ENCODE assay signal across 22 mouse cellular contexts in the genomic region with DNA sequence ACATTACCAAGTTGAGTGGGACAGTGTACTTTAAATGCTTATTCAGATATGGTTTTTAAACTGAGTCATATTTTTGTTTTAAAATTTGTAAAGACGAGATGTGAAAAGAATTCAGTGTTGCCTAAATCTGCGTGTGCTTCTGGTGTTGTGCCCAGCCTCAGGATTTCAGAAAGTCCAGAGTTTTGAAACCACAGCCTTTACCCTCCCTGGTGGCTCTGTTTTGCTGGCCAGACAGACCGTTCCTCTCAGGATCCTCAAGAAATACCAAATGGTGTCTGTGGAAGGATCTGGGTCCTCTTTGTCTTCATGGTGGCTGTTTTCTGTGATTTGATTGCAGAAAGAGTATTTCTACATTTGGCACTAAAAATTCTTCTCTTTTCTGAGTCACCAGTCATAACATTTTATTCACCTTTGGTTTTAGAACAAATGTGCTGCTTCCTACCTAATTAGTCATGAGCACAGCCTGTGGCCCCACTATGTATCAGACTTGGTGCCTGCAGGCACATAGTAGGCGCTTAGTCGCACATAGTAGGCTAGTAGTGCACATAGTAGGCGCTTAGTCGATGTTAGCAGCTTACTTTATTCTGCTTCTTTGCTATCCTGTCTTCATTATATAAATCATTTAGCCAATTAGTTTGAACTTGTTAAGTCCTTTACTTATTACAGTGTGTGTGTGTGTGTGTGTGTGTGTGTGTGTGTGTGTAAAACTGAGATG.
DNase-seq lines count a peak whose midpoint lies in the region; ATAC-seq and TF ChIP-seq lines count a peak whose summit lies in the region.
"Had no signal": no experiment of that assay in that cellular context is flagged by ENCODE, and none has a peak within 500 bp of the region (broad histone marks: within the 10 kb centered on the region; RNA-seq: fewer than 3 reads in every experiment).

No protein-coding gene starts in this region.

- no peaks in the 10 kb centered on the region for H3K79me2 ChIP-seq in MEL (ENCODE audit: control insufficient read depth, insufficient read depth, low read length, poor library complexity)

- H3K9me3 ChIP-seq in MEL (replicated peaks; ENCODE audit: insufficient read depth, low read length): no peaks in the 10 kb centered on the region
- no peaks in the 10 kb centered on the region for H3K9me3 ChIP-seq in forebrain, embryonic 10.5 days
- H3K9me3 ChIP-seq in hindbrain, embryonic 14.5 days (ENCODE audit: control insufficient read depth, low read length): no peaks in the 10 kb centered on the region
- H3K9me3 ChIP-seq: embryonic facial prominence, embryonic 12.5 days; G1E; hindbrain, embryonic 12.5 days; kidney, embryonic 15.5 days; midbrain, embryonic 13.5 days; neural tube, embryonic 15.5 days had no signal

- no peaks in the 10 kb centered on the region for H3K27me3 ChIP-seq in MEL (ENCODE audit: control insufficient read depth in 1 of 2, insufficient read depth in 2 of 2, low read length in 2 of 2)
- no peaks in the 10 kb centered on the region for H3K27me3 ChIP-seq in forebrain, embryonic 10.5 days (ENCODE audit: poor library complexity, severe bottlenecking)
- no peaks in the 10 kb centered on the region for H3K27me3 ChIP-seq in hindbrain, embryonic 14.5 days (ENCODE audit: control insufficient read depth, insufficient read depth, low read length)
- H3K27me3 ChIP-seq: embryonic facial prominence, embryonic 12.5 days; hindbrain, embryonic 12.5 days; kidney, embryonic 15.5 days; midbrain, embryonic 13.5 days; neural tube, embryonic 15.5 days had no signal

- intact Hi-C loops in heart, postnatal 14 days (cut with DNase I): no loop called here

- TF ChIP-seq CTCF in MEL (IDR thresholded peaks at IDR 0.05 in 2 of 3, conservative IDR thresholded peaks at IDR 0.05 in 1 of 3; ENCODE audit: control insufficient read depth in 1 of 3, insufficient read depth in 1 of 3, low read depth in 2 of 3, low read length in 3 of 3, poor library complexity in 1 of 3, severe bottlenecking in 1 of 3): no peak
- TF ChIP-seq CTCF in embryonic fibroblast, embryonic 13.5 days (IDR thresholded peaks at IDR 0.05; ENCODE audit: borderline replicate concordance, insufficient read depth, low read length): no peak

- H3K4me3 ChIP-seq in MEL (ENCODE audit: control insufficient read depth in 1 of 2, insufficient read depth in 1 of 2, low read depth in 2 of 2, low read length in 2 of 2): no peak overlapping the region
- no peak overlapping the region for H3K4me3 ChIP-seq in embryonic fibroblast, embryonic 13.5 days (ENCODE audit: insufficient read depth, low read length)
- no peak overlapping the region for H3K4me3 ChIP-seq in forebrain, embryonic 10.5 days
- H3K4me3 ChIP-seq in hindbrain, embryonic 14.5 days (replicated peaks; ENCODE audit: low read length): no peak overlapping the region
- H3K4me3 ChIP-seq: embryonic facial prominence, embryonic 12.5 days; hindbrain, embryonic 12.5 days; kidney, embryonic 15.5 days; midbrain, embryonic 13.5 days; neural tube, embryonic 15.5 days had no signal

- TF ChIP-seq EP300 in MEL (IDR thresholded peaks at IDR 0.05; ENCODE audit: low read depth in 1 of 2, low read length in 2 of 2): no peak

- TF ChIP-seq RAD21 in MEL (IDR thresholded peaks at IDR 0.05; ENCODE audit: low read depth, low read length): no peak

- H3K4me1 ChIP-seq in MEL (ENCODE audit: control insufficient read depth in 1 of 2, insufficient read depth in 2 of 2, low read length in 2 of 2): no peaks in the 10 kb centered on the region
- peaks cover 28% of the 10 kb centered on the region for H3K4me1 ChIP-seq in embryonic fibroblast, embryonic 13.5 days (ENCODE audit: control insufficient read depth, insufficient read depth, low read length)
- peaks cover 20% of the 10 kb centered on the region for H3K4me1 ChIP-seq in forebrain, embryonic 10.5 days
- H3K4me1 ChIP-seq in hindbrain, embryonic 14.5 days (replicated peaks; ENCODE audit: control insufficient read depth, insufficient read depth, low read length): 0 out of 2 replicates have a peak, but pooled peaks cover 13% of the 10 kb centered on the region

- H3K27ac ChIP-seq in MEL (ENCODE audit: control insufficient read depth, low read depth, low read length): no peak overlapping the region
- peak overlapping the region; percentile 82 for H3K27ac ChIP-seq in embryonic fibroblast, embryonic 13.5 days (ENCODE audit: insufficient read depth, low read length)
- no peak overlapping the region for H3K27ac ChIP-seq in forebrain, embryonic 10.5 days
- H3K27ac ChIP-seq in hindbrain, embryonic 14.5 days: no peak overlapping the region
- H3K27ac ChIP-seq: embryonic facial prominence, embryonic 12.5 days; hindbrain, embryonic 12.5 days; kidney, embryonic 15.5 days; midbrain, embryonic 13.5 days; neural tube, embryonic 15.5 days had no signal

- H3K4me2 ChIP-seq in hindbrain, embryonic 14.5 days (replicated peaks): no peak overlapping the region
- H3K4me2 ChIP-seq: embryonic facial prominence, embryonic 12.5 days; hindbrain, embryonic 12.5 days; kidney, embryonic 15.5 days; midbrain, embryonic 13.5 days; neural tube, embryonic 15.5 days had no signal

- H3K9ac ChIP-seq in MEL (ENCODE audit: control insufficient read depth, low read depth, low read length, poor library complexity, severe bottlenecking): no peak overlapping the region
- no peak overlapping the region for H3K9ac ChIP-seq in hindbrain, embryonic 14.5 days
- H3K9ac ChIP-seq: embryonic facial prominence, embryonic 12.5 days; hindbrain, embryonic 12.5 days; kidney, embryonic 15.5 days; liver, postnatal 0 days; midbrain, embryonic 13.5 days; neural tube, embryonic 15.5 days had no signal

- peak; percentile 90 for DNase-seq in heart, adult 11 months
- DNase-seq in heart, postnatal 14 days: no peak
- DNase-seq in 3T3-L1 (ENCODE audit: low read depth, low spot score) (peak; percentile 84), MEL (ENCODE audit: low read depth, low spot score) (no peak)
- no peak for DNase-seq in forebrain, embryonic 10.5 days (ENCODE audit: extremely low spot score, low spot score)
- no peak for DNase-seq in hindbrain, embryonic 14.5 days (ENCODE audit: low spot score)
- DNase-seq in embryo, embryonic 11 days: no peak
- DNase-seq: cerebellum, adult 11 months; cerebellum, postnatal 25 days; gastrocnemius, postnatal 10 days; liver, postnatal 0 days; lung, postnatal 10 days; spleen, adult 18-20 months; thymus, postnatal 36 days had no signal

- WGBS in forebrain, embryonic 10.5 days: 91% methylated on average over 7 of the region's 7 CpGs
- 90% methylated on average over 7 of the region's 7 CpGs for WGBS in hindbrain, embryonic 14.5 days

- no peak for TF ChIP-seq POLR2A in MEL (IDR thresholded peaks at IDR 0.05; ENCODE audit: control insufficient read depth in 1 of 2, insufficient read depth in 1 of 2, low read depth in 1 of 2, low read length in 2 of 2, poor library complexity in 1 of 2)
- no peak for TF ChIP-seq POLR2A in embryonic fibroblast, embryonic 13.5 days (IDR thresholded peaks at IDR 0.05; ENCODE audit: low read depth, low read length)

- ATAC-seq in hindbrain, embryonic 14.5 days (ENCODE audit: low FRiP score): no peak
- ATAC-seq: CD4-positive, CD25-positive, alpha-beta regulatory T cell, adult 4 months; liver, postnatal 0 days; midbrain, embryonic 13.5 days had no signal

- no peaks in the 10 kb centered on the region for H3K36me3 ChIP-seq in MEL (ENCODE audit: control insufficient read depth in 1 of 2, insufficient read depth in 2 of 2, low read length in 2 of 2)
- no peaks in the 10 kb centered on the region for H3K36me3 ChIP-seq in forebrain, embryonic 10.5 days (replicated peaks)
- no peaks in the 10 kb centered on the region for H3K36me3 ChIP-seq in hindbrain, embryonic 14.5 days (replicated peaks; ENCODE audit: control insufficient read depth, insufficient read depth)
- H3K36me3 ChIP-seq: embryonic facial prominence, embryonic 12.5 days; G1E; hindbrain, embryonic 12.5 days; kidney, embryonic 15.5 days; midbrain, embryonic 13.5 days; neural tube, embryonic 15.5 days had no signal

TF ChIP-seq in MEL, 35 proteins besides CTCF, POLR2A, EP300 and RAD21:
- TF ChIP-seq CHD1 (IDR thresholded peaks at IDR 0.05; ENCODE audit: low read depth, low read length): no peak
- TF ChIP-seq BHLHE40 (IDR thresholded peaks at IDR 0.05; ENCODE audit: borderline replicate concordance, low read depth, low read length): no peak
- no peak for TF ChIP-seq SIN3A (IDR thresholded peaks at IDR 0.05; ENCODE audit: low read length)
- no peak for TF ChIP-seq HCFC1 (IDR thresholded peaks at IDR 0.05; ENCODE audit: low read depth, low read length)
- peak; percentile 88 for TF ChIP-seq ZKSCAN1 (IDR thresholded peaks at IDR 0.05; ENCODE audit: low read depth, low read length)
- no peak for TF ChIP-seq MAZ (IDR thresholded peaks at IDR 0.05; ENCODE audit: low read depth, low read length)

Comparison
In these comparisons a context has a peak if more than half of its experiments do, and no peak if none do; other contexts are left out.
1. DNase-seq: peak in heart, adult 11 months (single experiment) and 3T3-L1 (single experiment); none in heart, postnatal 14 days (0 of 2), MEL (single experiment), forebrain, embryonic 10.5 days (single experiment), hindbrain, embryonic 14.5 days (single experiment) and embryo, embryonic 11 days (single experiment).